Mouse (Mus musculus) myocyte (in vitro differentiated cells): ENCODE results near the gene Dnase2a. TPM values are rescaled to one million over a fixed set of nuclear protein-coding genes. Genes with fewer than 3 reads are reported as not detected.

Experiments
- H3K27me3 ChIP-seq: one replicate; pipeline ENCODE4 v1.6.1; 2011; ENCODE audit not compliant: control insufficient read depth, insufficient read depth, insufficient read length
- H3K36me3 ChIP-seq: one replicate; pipeline ENCODE4 v1.6.1; 2011; ENCODE audit not compliant: control insufficient read depth, insufficient read depth
- H3K4me2 ChIP-seq: one replicate; pipeline ENCODE4 v1.6.1; 2011; ENCODE audit warnings: low read depth, control low read depth
- H3K4me3 ChIP-seq: one replicate; pipeline ENCODE4 v1.5.1; 2011; ENCODE audit warnings: mild to moderate bottlenecking, control low read depth, moderate library complexity
- H3K79me2 ChIP-seq: one replicate; pipeline ENCODE4 v1.6.1; 2011; ENCODE audit not compliant: control insufficient read depth, insufficient read depth
- H3ac ChIP-seq: one replicate; pipeline ENCODE4 v1.6.1; 2011; ENCODE audit not compliant: control insufficient read depth, insufficient read length
- CEBPB ChIP-seq: IDR thresholded peaks from 2 replicates; pipeline ENCODE4 v1.6.1; 2011; ENCODE audit warnings: mild to moderate bottlenecking, moderate library complexity; ENCODE audit not compliant: poor library complexity, insufficient read depth, severe bottlenecking
- E2F4 ChIP-seq: IDR thresholded peaks from one replicate; pipeline ENCODE4 v1.6.1; 2011; ENCODE audit warnings: mild to moderate bottlenecking, control low read depth, moderate library complexity; ENCODE audit not compliant: insufficient read depth
- MAX ChIP-seq: IDR thresholded peaks from one replicate; pipeline ENCODE4 v1.6.1; 2011; ENCODE audit warnings: low read depth, mild to moderate bottlenecking, control low read depth
- MYOD1 ChIP-seq, 3 experiments: IDR thresholded peaks; one replicate each; pipeline ENCODE4 v1.6.1; 2011; ENCODE audit warnings: control low read depth in 2 of 3, low read depth in 2 of 3, mild to moderate bottlenecking in 2 of 3, moderate library complexity in 1 of 3; ENCODE audit not compliant: insufficient read length in 2 of 3, control insufficient read depth in 1 of 3
- MYOG ChIP-seq, 3 experiments: IDR thresholded peaks; one replicate each; pipeline ENCODE4 v1.6.1; 2011; ENCODE audit warnings: control low read depth in 2 of 3, low read depth in 2 of 3, mild to moderate bottlenecking in 2 of 3; ENCODE audit not compliant: insufficient read length in 2 of 3, control insufficient read depth in 1 of 3, insufficient read depth in 1 of 3
- POLR2A ChIP-seq: IDR thresholded peaks from one replicate; pipeline ENCODE4 v1.6.1; 2011; ENCODE audit warnings: low read depth, mild to moderate bottlenecking, control low read depth, moderate library complexity; ENCODE audit not compliant: insufficient read length
- POLR2AphosphoS2 ChIP-seq: IDR thresholded peaks from one replicate; pipeline ENCODE4 v1.6.1; 2011; ENCODE audit warnings: low read depth, control low read depth; ENCODE audit not compliant: insufficient read length
- REST ChIP-seq: IDR thresholded peaks from one replicate; pipeline ENCODE4 v1.6.1; 2011; ENCODE audit warnings: mild to moderate bottlenecking, control low read depth, moderate library complexity; ENCODE audit not compliant: insufficient read depth, insufficient read length
- SRF ChIP-seq: IDR thresholded peaks from one replicate; pipeline ENCODE4 v1.6.1; 2011; ENCODE audit warnings: low read depth; ENCODE audit not compliant: control insufficient read depth, insufficient read length
- TCF12 ChIP-seq: IDR thresholded peaks from one replicate; pipeline ENCODE4 v1.6.1; 2011; ENCODE audit warnings: mild to moderate bottlenecking, control low read depth; ENCODE audit not compliant: poor library complexity, insufficient read depth, severe bottlenecking
- TCF3 ChIP-seq: IDR thresholded peaks from one replicate; pipeline ENCODE4 v1.6.1; 2011; ENCODE audit warnings: low read depth, control low read depth; ENCODE audit not compliant: insufficient read length
- USF1 ChIP-seq: IDR thresholded peaks from one replicate; pipeline ENCODE4 v1.6.1; 2011; ENCODE audit warnings: low read depth, mild to moderate bottlenecking, control low read depth, moderate library complexity
- polyA plus RNA-seq: library from polyadenylated mRNA; unstranded; fragments of >200 nt; fragmentation: generic; extraction: Trizol; gene quantifications from one replicate; pipeline ENCODE4 v1.2.1, GENCODE M21; 2012; ENCODE audit warnings: missing spikeins

The Dnase2a gene
- polyA plus RNA-seq, 1 experiment, result 9.2 TPM

DNA sequence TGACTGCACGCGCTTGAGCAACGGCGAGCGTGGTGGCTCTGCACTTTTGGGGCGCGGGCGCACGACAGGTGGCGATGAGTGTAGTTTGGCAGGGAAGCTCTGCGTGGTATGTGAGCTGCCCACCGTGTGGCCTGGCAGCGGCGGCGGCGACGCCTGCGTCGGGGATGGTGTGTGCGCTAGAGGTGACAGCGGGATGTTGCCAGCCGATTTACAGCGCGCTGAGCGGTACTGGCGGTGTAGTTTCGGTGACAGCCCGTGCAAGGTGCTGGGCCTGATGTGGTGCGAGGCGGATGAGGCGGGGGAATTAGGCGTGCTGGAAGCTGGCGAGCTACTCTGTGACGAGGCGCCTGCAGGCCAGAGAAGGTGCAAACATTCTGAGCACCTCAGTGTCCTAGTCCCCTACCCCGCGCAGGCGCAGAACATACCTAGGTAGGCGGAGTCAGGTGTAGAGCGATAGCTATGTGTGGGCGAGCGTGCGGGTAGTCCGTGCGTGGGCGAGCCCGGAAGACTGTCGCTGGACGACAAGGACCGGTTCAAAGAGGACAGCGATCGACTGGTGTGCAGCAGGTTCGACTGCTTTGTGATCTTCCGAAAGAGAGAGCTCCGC, 4.6 kb downstream of the Dnase2a start:
- Histone ChIP-seq H3K27me3 (peaks cover 16% of the 10 kb centered on the region), H3K4me2 (no peak overlapping the region), H3K36me3 (no peaks in the 10 kb centered on the region), H3K79me2 (no peaks in the 10 kb centered on the region), H3K4me3 (no peak overlapping the region), H3ac (no peak overlapping the region)
- no peak for TF ChIP-seq MAX
- no peak for TF ChIP-seq MYOG (IDR thresholded peaks at IDR 0.05; ENCODE audit: control insufficient read depth in 1 of 3, insufficient read depth in 1 of 3, insufficient read length in 2 of 3, low read depth in 2 of 3)
- TF ChIP-seq TCF12, result no peak
- no peak for TF ChIP-seq SRF
- no peak for TF ChIP-seq MYOD1 (IDR thresholded peaks at IDR 0.05; ENCODE audit: control insufficient read depth in 1 of 3, insufficient read length in 2 of 3, low read depth in 2 of 3)
- TF ChIP-seq CEBPB, result no peak

DNA sequence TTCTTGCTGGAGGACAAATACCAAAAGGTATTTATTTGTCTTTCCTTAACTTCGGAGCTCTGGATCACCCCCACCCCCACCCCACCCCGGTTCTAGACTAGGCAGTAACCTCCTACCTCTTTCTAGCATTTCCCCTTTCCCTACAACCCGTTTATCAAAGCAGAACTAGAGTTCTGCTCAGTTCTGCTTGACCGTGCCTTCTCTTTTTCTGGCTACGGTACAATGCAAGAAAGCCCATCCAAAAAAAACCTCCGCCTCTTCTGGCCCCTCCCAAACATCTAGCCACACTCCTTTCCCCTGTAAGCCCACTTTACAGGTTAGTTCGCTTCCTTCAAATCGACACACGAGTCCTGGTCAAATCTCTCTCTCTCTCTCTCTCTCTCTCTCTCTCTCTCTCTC, 5.1 kb downstream of the Dnase2a start:
- H3ac ChIP-seq, result no peak overlapping the region
- H3K36me3 ChIP-seq, result no peaks in the 10 kb centered on the region
- no peaks in the 10 kb centered on the region for H3K79me2 ChIP-seq
- no peak for TF ChIP-seq REST
- TF ChIP-seq CEBPB, result no peak
- no peak for TF ChIP-seq TCF12
- no peak for TF ChIP-seq TCF3
- TF ChIP-seq E2F4, result no peak
- TF ChIP-seq MYOD1 (IDR thresholded peaks at IDR 0.05; ENCODE audit: control insufficient read depth in 1 of 3, insufficient read length in 2 of 3, low read depth in 2 of 3), result no peak
- no peak for TF ChIP-seq MAX
- TF ChIP-seq POLR2AphosphoS2, result no peak
- TF ChIP-seq SRF, result no peak
- TF ChIP-seq POLR2A, result no peak
- no peak for TF ChIP-seq MYOG (IDR thresholded peaks at IDR 0.05; ENCODE audit: control insufficient read depth in 1 of 3, insufficient read depth in 1 of 3, insufficient read length in 2 of 3, low read depth in 2 of 3)
- no peak overlapping the region for H3K4me3 ChIP-seq
- peaks cover 17% of the 10 kb centered on the region for H3K27me3 ChIP-seq
- no peak overlapping the region for H3K4me2 ChIP-seq

DNA sequence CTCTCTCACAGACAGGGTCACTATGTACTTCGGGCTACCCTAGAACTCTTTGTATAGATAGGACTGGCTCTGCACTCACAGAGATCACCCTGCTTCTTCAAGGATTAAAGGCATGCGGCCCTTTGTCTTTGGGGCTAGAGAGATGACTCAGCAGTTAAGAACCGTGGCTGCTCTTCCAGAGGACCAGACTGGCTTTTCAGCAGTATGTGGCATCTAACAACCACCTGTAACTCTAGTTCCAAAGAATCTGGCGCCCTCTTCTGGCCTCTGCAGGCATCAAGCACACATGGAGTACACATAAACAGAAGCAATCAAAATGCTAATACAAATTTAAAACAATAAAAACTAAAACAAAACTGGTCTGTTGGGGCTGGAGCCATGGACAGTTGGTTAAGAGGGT, 5.6 kb downstream of the Dnase2a start:
- no peak overlapping the region for H3K4me2 ChIP-seq

DNA sequence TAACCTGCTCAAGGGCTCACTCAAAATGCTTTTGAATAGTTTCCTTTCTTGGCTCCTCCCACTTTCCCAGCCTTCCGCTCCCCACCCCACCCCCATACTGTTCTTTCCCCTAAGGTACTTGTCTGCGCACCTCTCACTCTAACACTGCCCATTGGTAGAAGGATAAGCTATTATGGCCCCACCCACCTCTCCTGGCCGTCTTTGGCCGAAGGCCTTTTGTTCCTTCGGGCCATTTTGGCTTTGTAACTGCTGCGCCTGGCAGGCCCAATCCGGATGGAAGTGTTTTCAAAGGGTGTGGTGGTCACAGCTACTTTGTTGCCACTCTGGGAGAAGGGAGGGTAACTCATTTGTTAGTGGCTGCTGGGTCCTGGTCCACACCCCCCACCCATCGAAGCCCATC, 6.9 kb downstream of the Dnase2a start:
- H3K4me3 ChIP-seq, result no peak overlapping the region
- H3K36me3 ChIP-seq, result no peaks in the 10 kb centered on the region
- no peaks in the 10 kb centered on the region for H3K79me2 ChIP-seq
- H3ac ChIP-seq, result no peak overlapping the region
- no peak overlapping the region for H3K4me2 ChIP-seq
- TF ChIP-seq MYOD1 (IDR thresholded peaks at IDR 0.05; ENCODE audit: control insufficient read depth in 1 of 3, insufficient read length in 2 of 3, low read depth in 2 of 3) (no peak), USF1 (no peak), TCF12 (no peak)
- H3K27me3 ChIP-seq, result peaks cover 17% of the 10 kb centered on the region

More for the DNA sequence above, 5.6 kb downstream of the Dnase2a start:
- Histone ChIP-seq H3K36me3 (no peaks in the 10 kb centered on the region), H3K27me3 (peaks cover 17% of the 10 kb centered on the region), H3K79me2 (no peaks in the 10 kb centered on the region), H3K4me3 (no peak overlapping the region), H3ac (no peak overlapping the region)
- TF ChIP-seq SRF (no peak), MAX (no peak), E2F4 (no peak), TCF12 (no peak), POLR2AphosphoS2 (no peak), MYOG (IDR thresholded peaks at IDR 0.05; ENCODE audit: control insufficient read depth in 1 of 3, insufficient read depth in 1 of 3, insufficient read length in 2 of 3, low read depth in 2 of 3) (no peak), CEBPB (no peak), REST (no peak), POLR2A (no peak), TCF3 (no peak), MYOD1 (IDR thresholded peaks at IDR 0.05; ENCODE audit: control insufficient read depth in 1 of 3, insufficient read length in 2 of 3, low read depth in 2 of 3) (no peak), USF1 (no peak)

DNA sequence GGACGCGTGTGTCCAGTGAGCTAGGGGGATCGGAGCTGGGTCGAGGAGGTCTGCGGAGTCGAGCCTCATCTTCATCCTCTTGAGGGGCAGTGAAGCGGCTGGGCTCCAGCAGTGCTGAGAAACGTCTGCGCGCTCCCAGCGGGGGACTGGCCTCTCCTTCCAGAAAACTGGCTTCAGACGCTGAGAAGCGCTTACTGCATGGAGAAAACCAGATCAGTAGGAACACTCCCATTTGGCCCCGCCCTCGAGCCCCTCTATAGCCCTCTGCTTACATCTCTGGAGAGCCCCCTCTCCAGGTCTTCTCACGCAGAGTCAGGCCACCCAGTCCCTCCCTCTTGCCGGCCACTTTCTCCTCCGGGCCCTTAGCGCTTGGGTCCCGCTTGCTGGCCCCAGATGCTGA, 9.4 kb downstream of the Dnase2a start:
- no peaks in the 10 kb centered on the region for H3K79me2 ChIP-seq
- peaks cover 17% of the 10 kb centered on the region for H3K27me3 ChIP-seq
- no peak overlapping the region for H3ac ChIP-seq
- TF ChIP-seq MYOD1 (IDR thresholded peaks at IDR 0.05; ENCODE audit: control insufficient read depth in 1 of 3, insufficient read length in 2 of 3, low read depth in 2 of 3) (no peak), SRF (no peak), TCF3 (no peak), POLR2AphosphoS2 (no peak), REST (no peak), MAX (no peak), USF1 (no peak), TCF12 (no peak), E2F4 (no peak), POLR2A (no peak), CEBPB (no peak), MYOG (IDR thresholded peaks at IDR 0.05; ENCODE audit: control insufficient read depth in 1 of 3, insufficient read depth in 1 of 3, insufficient read length in 2 of 3, low read depth in 2 of 3) (no peak)
- H3K36me3 ChIP-seq, result no peaks in the 10 kb centered on the region
- H3K4me3 ChIP-seq, result no peak overlapping the region
- no peak overlapping the region for H3K4me2 ChIP-seq
